Mouse (Mus musculus) layer of hippocampus, adult 2 months (tissue): ENCODE results near the gene Gm17387. TPM values are rescaled to one million over a fixed set of nuclear protein-coding genes. Genes with fewer than 3 reads are reported as not detected.

Experiments used
- DNase-seq, 2 experiments: peaks; one replicate each; pipeline ENCODE4 v3.0.0; 2022; ENCODE audit warnings: low spot score in 2 of 2
- H3K27ac ChIP-seq: fragments of 200-600 bp; 2 replicates; pipeline ENCODE4 v1.8.1; 2022
- H3K4me3 ChIP-seq: fragments of 200-600 bp; 2 replicates; pipeline ENCODE4 v1.8.1; 2022; ENCODE audit warnings: mild to moderate bottlenecking
- CTCF ChIP-seq: fragments of 200-600 bp; conservative IDR thresholded peaks from 2 replicates; pipeline ENCODE4 v1.8.1; 2022; ENCODE audit warnings: antibody characterized with exemption, mild to moderate bottlenecking, moderate library complexity
- total RNA-seq, 2 experiments: library from RNA; stranded (reverse); gene quantifications; 2 replicates each; pipeline ENCODE4 v1.2.3; 2021

Gene Gm17387
- total RNA-seq, 2 experiments from 2014 or later: not detected

DNA sequence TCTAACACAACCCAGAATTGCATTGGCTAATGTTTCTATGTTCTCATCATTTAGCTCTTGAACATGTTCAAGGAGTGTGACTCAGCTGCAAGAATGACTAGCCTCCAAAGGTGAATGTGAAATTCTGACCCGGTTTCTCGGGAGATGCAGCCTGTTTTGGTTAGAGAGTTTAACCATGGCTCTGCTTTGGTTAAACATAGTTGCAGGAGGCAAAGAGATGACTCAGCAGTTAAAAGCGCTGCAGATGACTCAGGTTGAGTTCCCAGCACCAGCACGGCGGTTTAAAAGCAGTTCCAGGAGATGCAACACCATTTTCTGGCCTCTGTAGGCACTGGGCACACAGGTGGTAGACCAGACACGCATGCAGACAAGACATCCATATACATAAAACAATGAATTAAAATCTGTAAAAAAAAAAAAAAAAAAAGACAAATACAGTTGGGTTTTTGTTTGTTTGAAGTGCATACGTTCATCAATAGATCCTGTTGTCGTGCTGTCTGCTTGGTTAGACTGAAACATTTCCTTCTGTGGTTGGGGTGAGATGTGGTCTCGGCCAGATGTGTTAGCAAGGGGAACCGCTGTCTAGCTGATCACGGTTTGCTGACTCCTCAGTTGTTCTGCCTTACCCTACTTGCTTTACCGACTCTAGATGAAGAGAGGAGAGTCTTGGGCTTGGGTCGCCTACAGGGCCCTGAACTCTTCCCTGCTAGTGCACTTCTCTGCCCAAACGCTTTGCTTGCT, 29.8 kb downstream of the Gm17387 start:
- DNase-seq: no peak
- Histone ChIP-seq H3K4me3 (no peak overlapping the region), H3K27ac (no peak overlapping the region)
- no peak for TF ChIP-seq CTCF

DNA sequence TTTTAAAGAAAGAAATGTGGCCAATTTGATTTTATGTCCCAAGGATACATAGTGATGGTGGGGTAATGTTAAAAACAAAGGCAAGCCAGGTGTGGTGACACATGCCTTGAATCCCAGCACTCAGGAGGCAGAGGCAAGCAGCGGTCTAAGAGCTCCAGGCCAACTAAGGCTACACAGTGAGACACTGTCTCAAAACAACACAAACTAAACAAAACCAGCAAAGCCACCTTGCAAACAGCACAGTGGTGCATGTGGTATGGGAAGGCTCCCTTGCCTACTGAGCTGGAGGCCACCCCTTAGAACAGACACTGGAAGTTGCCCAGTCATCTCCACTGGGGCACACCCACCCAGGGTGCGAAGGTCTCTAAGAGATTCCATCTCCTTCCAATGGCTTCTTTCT, 31.0 kb downstream of the Gm17387 start:
- no peak for TF ChIP-seq CTCF
- DNase-seq: no peak
- H3K4me3 ChIP-seq: peak overlapping the region; percentile 88
- peak overlapping the region; percentile 94 for H3K27ac ChIP-seq

DNA sequence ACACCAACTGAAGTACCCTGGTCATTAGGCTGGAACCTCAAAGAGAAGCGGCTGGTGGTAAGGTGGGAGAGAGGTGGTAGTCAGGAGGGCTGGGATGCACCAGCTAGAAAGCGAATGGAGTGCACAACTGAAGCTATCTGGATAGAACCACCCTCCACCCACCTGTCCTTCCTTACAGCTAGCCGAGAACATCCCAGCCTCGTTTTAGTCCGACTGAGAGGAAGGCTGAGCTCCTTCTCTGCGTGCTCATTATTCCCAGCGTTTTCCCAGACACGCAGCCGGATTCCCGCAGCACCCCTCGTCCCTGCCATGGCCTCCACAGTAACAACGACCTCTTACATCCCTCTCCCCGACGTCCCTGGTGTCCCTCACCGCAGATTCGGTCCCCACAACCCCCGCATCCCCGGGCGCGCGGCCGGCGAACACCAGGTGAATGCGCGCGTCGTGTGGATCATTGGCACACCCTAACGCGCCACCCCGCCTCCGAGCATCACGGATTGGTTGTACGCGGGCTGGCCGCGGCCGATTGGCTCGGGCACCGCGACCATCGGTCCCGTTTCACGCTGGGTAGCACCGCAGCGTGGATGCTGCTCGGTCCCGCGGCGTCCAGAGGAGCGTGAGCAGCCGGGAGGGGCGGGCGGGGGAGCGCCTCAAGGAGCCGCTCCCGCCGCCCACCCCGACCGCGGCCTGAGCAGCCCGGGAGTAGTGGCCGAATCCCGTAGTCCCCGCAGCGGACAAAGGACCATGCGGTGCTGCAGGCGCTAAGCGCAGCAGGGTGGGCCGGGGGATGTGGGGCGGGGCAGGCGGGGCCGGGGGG, 31.7 kb downstream of the Gm17387 start, which contains the start of gene B4galnt4:
Gene B4galnt4 (plus strand): TSS at position 679 of the 817 bp plus-strand sequence.
- TF ChIP-seq CTCF: no peak

DNA sequence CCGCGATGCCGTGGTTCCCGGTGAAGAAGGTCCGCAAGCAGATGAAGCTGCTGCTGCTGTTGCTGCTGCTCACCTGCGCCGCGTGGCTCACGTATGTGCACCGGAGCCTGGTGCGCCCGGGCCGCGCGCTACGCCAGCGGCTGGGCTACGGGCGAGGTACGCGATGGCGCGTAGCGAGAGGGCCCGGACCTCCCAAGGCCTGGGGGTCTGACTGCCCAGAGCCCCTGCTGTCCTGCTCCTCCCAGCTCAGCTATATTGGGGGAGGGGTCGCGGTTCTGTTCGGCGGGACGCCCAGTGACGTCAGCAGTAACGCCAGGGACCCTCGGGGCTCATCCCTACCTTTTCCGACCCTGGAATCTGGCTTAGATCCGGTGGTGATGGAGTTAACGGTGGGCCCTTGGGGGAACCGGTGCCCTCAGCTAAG, 32.4 kb downstream of the Gm17387 start:
- H3K27ac ChIP-seq: peak overlapping the region; percentile 94
- no peak for DNase-seq

More for the DNA sequence above, 31.7 kb downstream of the Gm17387 start, which contains the start of gene B4galnt4:
- peak within 1 kb of the TSS; percentile 94 for H3K27ac ChIP-seq
- peak; percentile 91 to 94 for DNase-seq
- peak within 1 kb of the TSS; percentile 88 for H3K4me3 ChIP-seq

DNA sequence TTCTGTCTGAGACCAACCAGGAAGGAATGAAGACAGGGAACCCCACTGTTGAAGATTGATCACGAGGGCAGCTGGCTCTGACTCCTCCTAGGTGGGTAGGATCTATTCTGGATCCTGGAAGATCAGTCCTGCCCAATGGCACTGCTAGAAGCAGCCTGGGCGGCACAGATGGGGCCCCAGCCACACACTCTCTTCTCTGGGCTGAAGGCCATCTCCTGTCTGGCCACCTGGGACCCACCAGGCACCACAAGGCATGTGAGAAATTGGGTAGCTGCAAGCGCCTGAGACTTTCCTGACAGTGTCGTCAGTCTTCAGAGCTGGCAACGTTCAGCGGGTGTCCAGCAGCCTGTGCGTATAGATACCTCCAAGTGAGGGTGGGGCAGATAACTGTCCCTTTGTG, 33.6 kb downstream of the Gm17387 start:
- no peak for TF ChIP-seq CTCF
- peak overlapping the region; percentile 94; the same call in 1 of the 2 replicates for H3K27ac ChIP-seq
- peak overlapping the region; percentile 88; the same call in 1 of the 2 replicates for H3K4me3 ChIP-seq
- no peak for DNase-seq

More for the DNA sequence above, 32.4 kb downstream of the Gm17387 start:
- peak overlapping the region; percentile 88 for H3K4me3 ChIP-seq
- TF ChIP-seq CTCF: no peak

DNA sequence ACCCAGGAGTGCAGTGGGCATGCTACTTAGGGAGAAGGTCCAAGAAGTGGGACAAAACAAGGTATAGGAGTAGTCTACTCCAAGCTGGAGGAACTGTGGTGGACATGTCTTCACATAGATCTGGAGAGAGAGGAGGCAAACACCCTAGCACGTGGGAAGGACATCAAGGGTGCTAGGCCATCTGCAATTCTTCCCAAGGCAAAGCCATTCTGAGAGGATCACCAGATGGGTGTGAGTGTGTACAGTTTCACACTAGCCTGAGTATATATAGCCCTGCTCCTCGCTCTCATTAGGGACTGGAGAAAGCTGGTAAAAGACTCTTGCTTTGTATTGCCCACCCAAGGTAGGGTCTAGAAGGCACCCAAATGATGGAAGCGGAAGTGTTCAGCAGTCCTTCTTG, 34.4 kb downstream of the Gm17387 start:
- DNase-seq: no peak
- Histone ChIP-seq H3K4me3 (no peak overlapping the region), H3K27ac (peak overlapping the region; percentile 94; the same call in 1 of the 2 replicates)
- no peak for TF ChIP-seq CTCF

DNA sequence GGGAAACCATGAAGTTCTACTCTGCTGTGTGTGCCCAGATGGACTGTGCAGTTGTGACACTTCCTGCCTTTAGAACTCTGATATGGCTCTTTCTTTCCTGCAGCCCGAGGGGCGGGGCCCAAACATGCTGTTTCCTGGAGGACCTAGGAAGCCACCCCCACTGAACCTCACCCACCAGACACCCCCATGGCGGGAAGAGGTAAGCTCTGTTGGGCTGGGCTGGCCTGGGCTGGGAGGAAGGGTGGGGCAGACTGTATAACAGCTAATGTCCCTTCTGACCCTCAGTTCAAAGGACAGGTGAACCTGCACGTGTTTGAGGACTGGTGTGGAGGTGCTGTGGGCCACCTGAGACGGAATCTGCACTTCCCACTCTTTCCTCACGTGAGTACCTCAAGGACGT, 35.2 kb downstream of the Gm17387 start:
- no peak for DNase-seq
- Histone ChIP-seq H3K4me3 (no peak overlapping the region), H3K27ac (no peak overlapping the region)
- no peak for TF ChIP-seq CTCF

DNA sequence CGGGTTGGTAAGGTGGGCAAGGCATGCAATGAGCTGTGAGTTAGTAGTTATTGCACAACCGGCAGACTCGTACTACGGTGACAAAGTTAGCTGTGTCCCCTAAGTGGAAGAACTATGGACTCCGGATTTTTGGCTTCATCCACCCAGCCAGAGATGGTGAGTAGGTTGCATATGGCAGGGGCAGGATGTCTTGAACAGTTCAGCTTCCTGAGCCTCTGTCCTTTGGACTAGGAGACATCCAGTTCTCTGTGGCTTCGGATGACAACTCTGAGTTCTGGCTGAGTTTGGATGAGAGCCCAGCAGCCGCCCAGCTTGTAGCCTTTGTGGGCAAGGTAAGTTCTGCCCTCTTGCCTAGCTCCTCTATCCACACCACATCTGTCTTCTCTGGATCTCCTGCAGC, 35.6 kb downstream of the Gm17387 start:
- no peak for TF ChIP-seq CTCF
- no peak for DNase-seq

DNA sequence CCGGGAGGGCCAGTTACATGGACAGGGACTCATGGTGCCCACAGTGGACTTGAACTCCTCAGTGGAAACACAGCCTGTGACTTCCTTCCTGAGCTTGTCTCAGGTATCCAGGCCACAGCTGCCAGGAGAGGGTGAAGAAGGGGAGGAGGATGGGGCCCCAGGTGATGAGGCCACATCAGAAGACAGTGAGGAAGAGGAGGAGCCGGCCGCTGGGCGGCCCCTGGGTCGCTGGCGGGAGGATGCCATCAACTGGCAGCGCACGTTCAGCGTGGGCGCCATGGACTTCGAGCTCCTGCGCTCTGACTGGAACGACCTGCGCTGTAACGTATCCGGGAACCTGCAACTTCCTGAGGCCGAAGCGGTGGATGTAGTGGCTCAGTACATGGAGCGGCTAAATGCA, 39.4 kb downstream of the Gm17387 start:
- TF ChIP-seq CTCF: no peak
- no peak for DNase-seq
- no peak overlapping the region for H3K4me3 ChIP-seq
- no peak overlapping the region for H3K27ac ChIP-seq

More for the DNA sequence above, 35.6 kb downstream of the Gm17387 start:
- H3K27ac ChIP-seq: no peak overlapping the region
- no peak overlapping the region for H3K4me3 ChIP-seq

DNA sequence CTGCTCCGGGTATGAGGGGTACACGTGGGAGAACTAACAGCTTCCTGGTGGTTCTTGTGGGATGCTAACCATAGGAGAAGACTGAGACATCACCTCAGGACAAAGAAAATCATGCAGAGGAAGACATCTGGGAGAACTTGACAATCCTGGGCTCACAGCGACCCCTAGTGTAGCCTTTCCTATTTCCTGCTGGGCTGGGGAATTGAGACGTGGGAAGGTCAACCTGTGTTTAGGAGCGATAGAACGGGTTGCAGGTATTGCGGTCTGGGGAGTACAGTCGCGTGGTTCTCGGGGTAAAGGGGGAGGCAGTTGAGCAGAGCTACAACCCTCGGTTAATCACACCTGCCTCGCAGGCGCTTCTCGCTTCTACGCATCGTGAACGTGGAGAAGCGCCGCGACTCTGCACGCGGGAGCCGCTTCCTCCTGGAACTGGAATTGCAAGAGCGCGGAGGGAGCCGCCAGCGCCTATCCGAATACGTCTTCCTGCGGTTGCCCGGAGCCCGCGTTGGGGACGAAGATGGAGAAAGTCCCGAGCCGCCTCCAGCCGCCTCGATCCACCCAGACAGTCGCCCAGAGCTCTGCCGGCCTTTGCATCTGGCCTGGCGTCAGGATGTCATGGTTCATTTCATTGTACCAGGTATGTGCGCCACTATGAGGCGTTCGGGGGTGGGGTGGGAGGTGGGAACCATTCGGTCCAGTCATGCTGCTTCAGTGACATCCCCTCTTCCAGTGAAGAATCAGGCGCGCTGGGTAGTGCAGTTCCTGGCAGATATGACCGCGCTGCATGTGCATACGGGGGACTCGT, 41.3 kb downstream of the Gm17387 start:
- TF ChIP-seq CTCF: peak; percentile 87
- Histone ChIP-seq H3K27ac (peak overlapping the region; percentile 96), H3K4me3 (peak overlapping the region; percentile 46)
- DNase-seq: peak; percentile 74 to 85

DNA sequence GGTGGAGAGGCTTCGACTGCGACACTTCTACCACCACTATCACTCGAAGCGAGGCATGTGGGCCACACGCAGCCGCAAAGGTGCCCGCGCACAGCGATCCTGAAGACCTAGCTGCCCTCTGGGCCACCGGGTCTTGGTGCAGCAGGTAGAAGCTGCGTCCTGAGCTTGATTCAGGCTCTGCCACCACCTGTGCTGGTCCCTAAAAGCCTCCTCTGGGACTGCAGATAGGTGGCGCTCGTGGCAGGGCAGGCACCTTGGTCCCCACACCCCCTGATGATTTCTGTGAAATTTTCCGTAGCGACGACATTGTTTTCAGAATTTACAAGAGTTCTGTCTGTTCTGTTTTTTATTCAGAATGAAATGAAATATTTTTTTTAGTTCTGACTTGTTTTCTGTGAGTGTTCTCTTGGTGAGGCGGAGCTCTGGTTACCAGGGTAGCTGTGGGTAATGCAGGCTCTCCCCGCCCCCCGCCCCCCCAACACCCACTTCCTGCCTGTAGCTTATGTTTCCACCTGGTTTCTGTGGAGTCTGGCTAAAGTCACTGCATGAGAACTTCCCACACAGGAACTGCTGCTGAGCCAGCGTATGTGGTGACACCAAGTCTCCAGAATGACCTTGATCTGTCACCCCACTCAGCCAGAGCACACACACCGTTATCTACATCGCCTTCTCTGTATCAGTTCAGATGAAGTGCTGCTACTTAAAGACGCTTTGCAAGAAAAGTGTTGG, 43.2 kb downstream of the Gm17387 start:
- peak in 1 of 2 experiments; percentile 67 for DNase-seq
- peak overlapping the region; percentile 22; the same call in 1 of the 2 replicates for H3K4me3 ChIP-seq
- peak; percentile 82 for TF ChIP-seq CTCF
- peak overlapping the region; percentile 96 for H3K27ac ChIP-seq

DNA sequence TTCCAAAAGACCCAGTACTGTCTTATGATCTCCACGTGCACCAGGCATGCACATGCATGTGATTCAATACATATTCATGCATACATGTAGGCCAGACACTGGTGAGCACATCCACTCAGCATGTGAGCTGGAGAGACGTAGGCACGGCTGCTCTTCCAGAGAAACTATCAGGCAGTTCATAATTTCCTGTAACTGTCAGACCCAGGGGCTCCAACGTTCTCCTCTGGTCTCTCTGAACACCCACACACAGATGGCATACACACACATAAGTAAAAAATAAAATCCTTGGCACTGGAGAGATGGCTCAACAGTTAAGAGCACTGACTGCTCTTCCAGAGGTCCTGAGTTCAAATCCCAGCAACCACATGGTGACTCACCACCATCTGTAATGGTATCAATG, 44.9 kb downstream of the Gm17387 start:
- DNase-seq: no peak
- H3K27ac ChIP-seq: peak overlapping the region; percentile 96
- TF ChIP-seq CTCF: no peak
- no peak overlapping the region for H3K4me3 ChIP-seq
